Mouse (Mus musculus) midbrain, embryonic 12.5 days (tissue): ENCODE results near the gene Aldh9a1. TPM values are rescaled to one million over a fixed set of nuclear protein-coding genes. Genes with fewer than 3 reads are reported as not detected.

Source experiments
- ATAC-seq: fragments of 200-750 bp; cut with Nextera tagmentation; 2 replicates; pipeline ENCODE4 v1.8.0; 2017; ENCODE audit warnings: low read depth, moderate TSS enrichment, moderate library complexity; ENCODE audit not compliant: low FRiP score
- H3K27ac ChIP-seq: fragments of 300-500 bp; sonication (generic); replicated peaks from 2 replicates; pipeline ENCODE4 v1.5.1; 2016; ENCODE audit warnings: mild to moderate bottlenecking
- H3K27me3 ChIP-seq: fragments of 300-500 bp; sonication (generic); 2 replicates; pipeline ENCODE4 v1.6.1; 2016; ENCODE audit warnings: mild to moderate bottlenecking
- H3K36me3 ChIP-seq: fragments of 300-500 bp; sonication (generic); 2 replicates; pipeline ENCODE4 v1.6.1; 2016
- H3K4me1 ChIP-seq: fragments of 300-500 bp; sonication (generic); 2 replicates; pipeline ENCODE4 v1.6.1; 2016
- H3K4me2 ChIP-seq: fragments of 300-500 bp; sonication (generic); replicated peaks from 2 replicates; pipeline ENCODE4 v1.6.1; 2016; ENCODE audit warnings: mild to moderate bottlenecking, moderate library complexity
- H3K4me3 ChIP-seq: fragments of 300-500 bp; sonication (generic); 2 replicates; pipeline ENCODE4 v1.5.1; 2016; ENCODE audit warnings: mild to moderate bottlenecking
- H3K9ac ChIP-seq: fragments of 300-500 bp; sonication (generic); replicated peaks from 2 replicates; pipeline ENCODE4 v1.6.1; 2016; ENCODE audit warnings: mild to moderate bottlenecking, moderate library complexity
- H3K9me3 ChIP-seq: fragments of 300-500 bp; sonication (generic); 2 replicates; pipeline ENCODE4 v1.6.1; 2016; ENCODE audit warnings: mild to moderate bottlenecking
- whole genome bisulfite sequencing: fragments of 180-500 bp; shearing (Covaris S2); methylation state at CpG from one replicate; pipeline ENCODE4 v1.1.7; 2016; 5-methylcytosine and 5-hydroxymethylcytosine counted together
- polyA plus RNA-seq: library from polyadenylated mRNA; unstranded; fragments of >200 nt; fragmentation: Nextera tagmentation; extraction: Ambion mirVana; gene quantifications from 2 replicates; pipeline ENCODE4 v1.2.1, GENCODE M21; 2016

Aldh9a1 gene
- polyA plus RNA-seq, 1 experiment from 2014 or later = 35.4 TPM

DNA sequence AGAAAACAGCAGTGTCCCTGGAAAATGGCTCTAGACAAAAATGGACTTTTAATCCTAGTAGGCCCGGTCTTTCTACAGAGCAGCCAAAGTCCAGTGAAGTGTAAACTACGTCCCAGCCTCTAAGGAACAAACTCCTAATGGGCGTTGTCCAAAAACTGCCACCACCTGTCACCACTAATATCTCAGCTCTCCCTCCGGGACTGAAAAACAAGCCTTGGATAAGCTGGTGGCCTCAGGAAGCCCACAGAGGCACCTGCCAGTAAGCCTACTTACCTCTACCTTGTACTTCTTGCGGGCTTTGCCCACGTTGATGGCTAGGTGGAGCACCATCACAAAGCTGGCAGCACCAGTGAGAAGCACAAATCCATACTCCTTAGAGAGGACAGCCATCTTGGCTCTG, 28.2 kb downstream of the Aldh9a1 start:
- Histone ChIP-seq H3K4me2 (no peak overlapping the region), H3K4me3 (no peak overlapping the region), H3K27ac (no peak overlapping the region), H3K9ac (no peak overlapping the region), H3K9me3 (no peaks in the 10 kb centered on the region), H3K36me3 (peaks cover 12% of the 10 kb centered on the region; the same call in 1 of the 2 replicates), H3K27me3 (peaks cover 13% of the 10 kb centered on the region; the same call in 1 of the 2 replicates), H3K4me1 (peaks cover 13% of the 10 kb centered on the region)
- no peak for ATAC-seq
- 82% methylated on average over 6 of the region's 6 CpGs for WGBS

DNA sequence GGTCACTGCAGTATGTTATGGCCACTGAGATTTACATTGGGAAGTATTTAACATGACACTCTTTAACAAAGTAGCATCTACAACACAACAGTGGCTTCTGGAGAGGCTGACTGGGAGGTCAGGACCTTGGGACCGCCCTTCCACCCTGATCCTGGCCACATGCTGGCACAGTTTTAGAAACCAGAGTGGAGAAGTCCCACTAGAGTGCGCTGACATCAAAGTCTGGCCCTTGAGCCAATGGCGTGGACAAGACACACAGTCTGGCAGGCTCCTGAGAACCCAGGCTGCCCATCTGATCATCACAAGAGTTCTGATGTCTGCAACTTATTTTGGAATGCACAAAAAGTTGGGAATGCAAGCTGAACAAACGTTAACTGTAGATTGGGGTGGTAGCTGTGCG, 30.0 kb downstream of the Aldh9a1 start:
- H3K27ac ChIP-seq = no peak overlapping the region
- 57% methylated on average over 5 of the region's 5 CpGs for WGBS
- H3K4me1 ChIP-seq = peaks cover 8% of the 10 kb centered on the region
- H3K36me3 ChIP-seq = peaks cover 12% of the 10 kb centered on the region; the same call in 1 of the 2 replicates
- no peaks in the 10 kb centered on the region for H3K9me3 ChIP-seq
- H3K9ac ChIP-seq = no peak overlapping the region
- H3K4me3 ChIP-seq = no peak overlapping the region
- H3K27me3 ChIP-seq = peaks cover 13% of the 10 kb centered on the region
- H3K4me2 ChIP-seq = no peak overlapping the region
- ATAC-seq = no peak

DNA sequence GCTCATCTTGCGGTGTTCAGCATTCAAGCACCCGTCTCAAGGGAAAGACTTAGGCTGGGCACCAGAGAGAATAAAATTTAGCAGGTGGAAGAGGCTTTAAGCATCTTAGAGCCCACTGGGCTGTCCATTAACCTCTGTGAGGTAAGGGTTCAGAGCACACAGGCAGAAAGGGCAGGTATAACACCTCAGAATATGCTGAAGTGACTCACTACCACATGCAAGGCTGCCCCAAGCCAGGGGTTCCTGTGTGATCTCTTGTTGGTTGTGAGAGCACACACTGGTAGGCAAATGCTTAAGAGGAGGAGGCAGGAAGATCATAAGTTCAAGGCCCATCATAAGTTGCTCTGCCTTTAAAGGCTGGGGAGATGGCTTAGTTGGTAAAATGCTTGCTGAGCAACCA, 30.4 kb downstream of the Aldh9a1 start:
- Histone ChIP-seq H3K36me3 (peaks cover 12% of the 10 kb centered on the region; the same call in 1 of the 2 replicates), H3K4me1 (peaks cover 8% of the 10 kb centered on the region), H3K27me3 (peaks cover 8% of the 10 kb centered on the region), H3K9me3 (no peaks in the 10 kb centered on the region), H3K27ac (no peak overlapping the region), H3K4me3 (no peak overlapping the region), H3K4me2 (no peak overlapping the region), H3K9ac (no peak overlapping the region)
- no peak for ATAC-seq
- WGBS = 83% methylated on average over 2 of the region's 2 CpGs

DNA sequence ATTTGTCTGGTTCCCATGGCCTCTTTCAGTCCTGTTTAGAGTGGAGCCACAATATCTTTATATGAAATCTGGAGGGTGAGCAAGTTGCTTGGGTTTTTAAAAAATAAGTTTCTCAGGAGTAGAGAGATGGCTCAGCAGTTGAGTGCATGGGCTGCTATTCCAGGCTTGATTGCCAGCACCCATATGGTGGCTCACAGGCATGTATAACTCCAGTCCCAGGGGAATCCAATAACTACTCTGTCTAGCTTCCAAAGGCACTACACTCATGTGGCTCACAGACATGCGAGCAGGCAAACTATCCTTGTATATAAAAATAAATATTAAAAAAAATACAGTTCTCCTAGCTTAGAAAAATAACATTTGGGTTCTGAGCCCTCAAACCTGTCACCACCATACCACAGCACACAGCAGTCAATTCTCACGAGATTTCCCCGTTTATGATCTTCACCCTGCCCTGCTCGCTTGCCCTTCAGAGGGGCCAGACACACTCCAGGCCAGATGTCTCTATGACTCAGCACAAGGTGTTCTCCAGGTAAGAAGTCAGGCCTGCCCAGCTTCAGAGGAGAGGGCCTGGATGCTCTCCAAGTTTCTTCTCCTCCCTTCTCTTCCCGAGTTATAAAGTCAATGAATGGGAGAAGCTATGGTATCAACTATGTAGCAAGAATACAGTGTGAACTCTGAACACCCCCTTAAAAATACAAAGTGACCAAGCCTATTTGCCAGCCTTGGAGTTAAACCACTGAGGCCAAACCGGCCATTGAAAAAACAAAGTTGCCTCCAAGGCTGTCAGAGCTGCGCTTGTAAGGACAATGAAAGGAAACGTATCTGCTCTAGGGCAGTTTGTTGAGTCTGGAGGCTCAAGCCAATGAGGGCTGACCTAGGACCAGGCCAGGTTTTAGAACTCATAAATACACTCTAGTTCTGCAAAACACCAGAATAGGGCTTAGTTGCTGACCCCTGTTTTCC, 31.5 kb downstream of the Aldh9a1 start:
- peaks cover 7% of the 10 kb centered on the region; the same call in 1 of the 2 replicates for H3K27me3 ChIP-seq
- H3K4me1 ChIP-seq = peaks cover 8% of the 10 kb centered on the region
- no peak overlapping the region for H3K4me3 ChIP-seq
- H3K36me3 ChIP-seq = peaks cover 12% of the 10 kb centered on the region; the same call in 1 of the 2 replicates
- H3K27ac ChIP-seq = no peak overlapping the region
- no peak overlapping the region for H3K4me2 ChIP-seq
- no peak overlapping the region for H3K9ac ChIP-seq
- H3K9me3 ChIP-seq = no peaks in the 10 kb centered on the region
- WGBS = 87% methylated on average over 8 of the region's 8 CpGs
- ATAC-seq = no peak

DNA sequence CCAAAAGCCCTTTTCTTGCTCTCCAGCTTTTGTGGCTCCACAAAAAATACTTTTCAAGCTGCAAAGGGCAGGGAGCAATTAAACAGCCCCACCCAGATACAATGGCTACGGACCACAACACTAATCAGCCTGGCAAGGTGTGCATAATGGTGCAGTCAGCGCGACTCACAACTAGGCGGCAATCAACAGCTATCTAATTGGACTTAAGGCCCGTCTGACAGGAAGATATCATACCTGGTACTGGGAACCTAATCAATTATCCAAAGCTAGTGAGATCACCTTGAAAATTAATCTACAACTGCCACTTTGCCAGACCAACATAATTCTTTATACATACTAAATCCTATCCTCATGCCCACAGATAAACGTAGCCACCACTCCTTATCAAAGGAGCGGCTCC, 32.5 kb downstream of the Aldh9a1 start:
- peaks cover 13% of the 10 kb centered on the region; the same call in 1 of the 2 replicates for H3K27me3 ChIP-seq
- no peak for ATAC-seq
- H3K4me1 ChIP-seq = peaks cover 8% of the 10 kb centered on the region
- H3K4me3 ChIP-seq = no peak overlapping the region
- H3K9me3 ChIP-seq = no peaks in the 10 kb centered on the region
- H3K36me3 ChIP-seq = 0 out of 2 replicates have a peak, but pooled peaks cover 2% of the 10 kb centered on the region
- H3K4me2 ChIP-seq = no peak overlapping the region
- H3K27ac ChIP-seq = no peak overlapping the region
- no peak overlapping the region for H3K9ac ChIP-seq
- WGBS = 90% methylated on average over 7 of the region's 7 CpGs

GRCm38 (mm10) chr1:167382763-167383162, 33.0 kb downstream of the Aldh9a1 start:
- no peaks in the 10 kb centered on the region for H3K36me3 ChIP-seq
- no peak overlapping the region for H3K4me2 ChIP-seq
- no peaks in the 10 kb centered on the region for H3K9me3 ChIP-seq
- H3K9ac ChIP-seq = no peak overlapping the region
- 79% methylated on average over 5 of the region's 5 CpGs for WGBS
- H3K27me3 ChIP-seq = peaks cover 13% of the 10 kb centered on the region; the same call in 1 of the 2 replicates
- peaks cover 8% of the 10 kb centered on the region for H3K4me1 ChIP-seq
- no peak overlapping the region for H3K4me3 ChIP-seq
- ATAC-seq = no peak
- no peak overlapping the region for H3K27ac ChIP-seq

DNA sequence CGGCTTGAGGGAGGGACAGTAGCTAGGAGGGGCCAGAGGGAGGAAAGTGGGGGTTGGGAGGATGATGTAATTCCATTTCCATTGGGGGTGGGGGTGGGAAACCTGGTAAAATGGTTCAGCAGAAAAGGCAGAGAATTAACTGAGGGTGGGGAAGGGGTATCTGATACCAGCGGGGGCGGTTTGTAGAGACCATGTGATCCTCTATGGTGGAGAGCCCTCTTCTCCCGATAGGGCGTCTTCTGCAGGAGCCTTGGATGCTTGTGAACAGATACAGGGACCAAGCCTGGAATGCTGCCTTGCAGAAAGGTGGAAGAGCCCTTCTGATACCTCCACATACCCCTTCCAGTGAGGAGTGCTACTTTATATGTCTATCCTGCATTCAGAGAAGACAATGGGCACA, 33.4 kb downstream of the Aldh9a1 start:
- H3K4me3 ChIP-seq = no peak overlapping the region
- no peak overlapping the region for H3K27ac ChIP-seq
- no peak for ATAC-seq
- H3K36me3 ChIP-seq = no peaks in the 10 kb centered on the region
- H3K4me2 ChIP-seq = no peak overlapping the region
- H3K4me1 ChIP-seq = peaks cover 8% of the 10 kb centered on the region
- peaks cover 13% of the 10 kb centered on the region; the same call in 1 of the 2 replicates for H3K27me3 ChIP-seq
- no peaks in the 10 kb centered on the region for H3K9me3 ChIP-seq
- H3K9ac ChIP-seq = no peak overlapping the region
- WGBS = 88% methylated on average over 5 of the region's 5 CpGs

DNA sequence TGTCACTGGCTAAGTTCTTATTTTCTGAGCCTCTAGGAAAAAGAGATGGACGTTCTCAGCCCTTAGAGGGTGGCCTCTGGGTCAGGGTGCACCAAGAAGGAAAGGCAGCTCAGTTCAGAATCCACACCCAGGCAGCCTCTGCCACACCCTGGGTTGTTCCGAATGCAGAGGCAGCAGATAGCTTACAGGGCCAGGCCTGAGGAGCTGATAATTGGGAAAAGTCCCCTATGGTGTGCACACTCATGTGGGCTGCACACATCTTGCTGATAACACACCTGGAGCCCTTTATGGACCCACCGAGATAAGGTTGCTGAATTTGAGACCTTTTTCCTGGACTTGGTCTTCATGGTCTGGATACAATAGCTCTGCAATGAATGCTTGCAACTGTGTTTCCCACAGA, 34.4 kb downstream of the Aldh9a1 start:
- Histone ChIP-seq H3K27ac (no peak overlapping the region), H3K4me2 (no peak overlapping the region), H3K4me3 (no peak overlapping the region), H3K36me3 (no peaks in the 10 kb centered on the region), H3K9me3 (no peaks in the 10 kb centered on the region), H3K9ac (no peak overlapping the region), H3K4me1 (peaks cover 8% of the 10 kb centered on the region), H3K27me3 (peaks cover 20% of the 10 kb centered on the region; the same call in 1 of the 2 replicates)
- WGBS = 83% methylated on average over 3 of the region's 3 CpGs
- no peak for ATAC-seq

- no peak for ATAC-seq
- H3K27ac ChIP-seq = no peak overlapping the region
- peaks cover 20% of the 10 kb centered on the region for H3K27me3 ChIP-seq
- 90% methylated on average over 2 of the region's 2 CpGs for WGBS
- no peaks in the 10 kb centered on the region for H3K9me3 ChIP-seq
- no peaks in the 10 kb centered on the region for H3K36me3 ChIP-seq
- H3K9ac ChIP-seq = no peak overlapping the region
- H3K4me3 ChIP-seq = no peak overlapping the region
- no peak overlapping the region for H3K4me2 ChIP-seq
- peaks cover 8% of the 10 kb centered on the region for H3K4me1 ChIP-seq
Observed at GRCm38 (mm10) chr1:167385211-167385610, 35.4 kb downstream of the Aldh9a1 start.

- 31% methylated on average over 5 of the region's 5 CpGs for WGBS
- Histone ChIP-seq H3K4me1 (peaks cover 8% of the 10 kb centered on the region), H3K27ac (no peak overlapping the region), H3K27me3 (peaks cover 20% of the 10 kb centered on the region), H3K4me3 (no peak overlapping the region), H3K9me3 (no peaks in the 10 kb centered on the region), H3K4me2 (no peak overlapping the region), H3K36me3 (no peaks in the 10 kb centered on the region), H3K9ac (no peak overlapping the region)
- no peak for ATAC-seq
Observed at GRCm38 (mm10) chr1:167385636-167386035, 35.8 kb downstream of the Aldh9a1 start.

GRCm38 (mm10) chr1:167386466-167386865, 36.7 kb downstream of the Aldh9a1 start:
- WGBS = 63% methylated on average over 2 of the region's 2 CpGs
- H3K27me3 ChIP-seq = peaks cover 20% of the 10 kb centered on the region
- no peaks in the 10 kb centered on the region for H3K9me3 ChIP-seq
- no peak overlapping the region for H3K4me3 ChIP-seq
- no peak overlapping the region for H3K4me2 ChIP-seq
- ATAC-seq = no peak
- no peak overlapping the region for H3K27ac ChIP-seq
- no peaks in the 10 kb centered on the region for H3K36me3 ChIP-seq
- no peak overlapping the region for H3K9ac ChIP-seq
- H3K4me1 ChIP-seq = peaks cover 8% of the 10 kb centered on the region

DNA sequence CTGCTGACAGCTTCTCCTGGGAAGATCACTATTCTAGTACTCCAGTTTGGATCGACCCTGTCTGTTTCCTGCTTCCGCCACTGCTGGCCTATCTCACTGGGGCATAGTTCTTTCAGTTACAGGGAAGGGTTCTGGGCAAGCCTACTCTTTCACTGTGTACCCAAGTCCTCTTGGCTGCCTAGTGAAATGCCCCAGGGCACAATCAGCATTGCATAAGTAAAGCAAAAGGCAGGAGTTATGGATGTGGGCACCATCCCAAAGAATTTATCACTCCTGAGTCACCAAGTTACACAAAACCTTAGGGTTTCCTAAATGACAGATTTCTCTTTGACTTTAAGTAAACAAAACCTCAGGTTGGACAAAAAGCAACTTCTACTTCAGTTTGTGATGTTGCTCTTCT, 37.5 kb downstream of the Aldh9a1 start:
- no peak overlapping the region for H3K9ac ChIP-seq
- 81% methylated on average over 2 of the region's 2 CpGs for WGBS
- H3K36me3 ChIP-seq = no peaks in the 10 kb centered on the region
- H3K27me3 ChIP-seq = peaks cover 21% of the 10 kb centered on the region
- H3K27ac ChIP-seq = no peak overlapping the region
- no peak overlapping the region for H3K4me3 ChIP-seq
- no peak for ATAC-seq
- peaks cover 8% of the 10 kb centered on the region for H3K4me1 ChIP-seq
- no peaks in the 10 kb centered on the region for H3K9me3 ChIP-seq
- H3K4me2 ChIP-seq = no peak overlapping the region
